Mouse (Mus musculus) liver, embryonic 18 days (tissue): ENCODE results near the gene Gm9112. TPM values are rescaled to one million over a fixed set of nuclear protein-coding genes. Genes with fewer than 3 reads are reported as not detected.

Source experiments
- polyA plus RNA-seq: library from polyadenylated mRNA; depleted of rRNA; stranded (reverse); fragments of >200 nt; gene quantifications from 2 replicates; pipeline ENCODE4 v1.2.3, GENCODE M21; 2012; rRNA removed

The Gm9112 gene
- polyA plus RNA-seq: not detected in 2 replicates

GRCm38 (mm10) chrX:102707535-102707934 lies at the start of gene Gm9112, which contains the start of gene Dmrtc1b:
Gm9112 (minus strand) TSS chrX:102707635.
Dmrtc1b (plus strand) TSS chrX:102707865.

GRCm38 (mm10) chrX:102686872-102687271 lies 20.6 kb downstream of the Gm9112 start, which contains the start of gene Gm3880:
Gm3880 (minus strand) TSS chrX:102686972.

Other genes with a start within 250 kb of the Gm9112 start
- 2.8 TPM in 2 replicates for gene Hdac8, start 202.3 kb downstream of the Gm9112 start, polyA plus RNA-seq
- 1.2 TPM in 2 replicates for gene Phka1, start 63.4 kb downstream of the Gm9112 start, polyA plus RNA-seq
- not detected in 2 replicates for gene Gm3880, start 20.7 kb downstream of the Gm9112 start, polyA plus RNA-seq
- not detected in 2 replicates for gene Dmrtc1b, start 230 bp upstream of the Gm9112 start, polyA plus RNA-seq
- gene Dmrtc1c1, start 95.3 kb upstream of the Gm9112 start, polyA plus RNA-seq: not detected in 2 replicates
- not detected in 2 replicates for gene Dmrtc1c2, start 147.0 kb upstream of the Gm9112 start, polyA plus RNA-seq
- gene 1700031F05Rik, start 160.3 kb upstream of the Gm9112 start, polyA plus RNA-seq: not detected in 2 replicates
- not detected in 2 replicates for gene Dmrtc1a, start 201.1 kb upstream of the Gm9112 start, polyA plus RNA-seq
- not detected in 2 replicates for gene 1700011M02Rik, start 201.3 kb upstream of the Gm9112 start, polyA plus RNA-seq
- gene 1700018G05Rik, start 220.7 kb upstream of the Gm9112 start, polyA plus RNA-seq: not detected in 2 replicates